Mouse (Mus musculus) small intestine, adult 2 months (tissue): ENCODE measurements around the gene Alpl.

Experiments
- CTCF ChIP-seq: fragments of 200-500 bp; IDR thresholded peaks from 2 replicates; pipeline ENCODE4 v1.5.1; 2012; ENCODE audit warnings: low read depth, mild to moderate bottlenecking, control low read depth, inconsistent platforms, low read length, moderate library complexity, mixed read lengths; ENCODE audit not compliant: insufficient replicate concordance, insufficient read length; ENCODE audit errors: extremely low read depth
- POLR2A ChIP-seq: fragments of 200-500 bp; IDR thresholded peaks from 2 replicates; pipeline ENCODE4 v1.6.1; 2012; ENCODE audit warnings: low read depth, mild to moderate bottlenecking, control low read depth, inconsistent platforms, low read length, moderate library complexity

GRCm38 (mm10) chr4:137836741-137837140 is 40.6 kb upstream of the Alpl start:
- TF ChIP-seq POLR2A: no peak
- no peak for TF ChIP-seq CTCF
